Mouse (Mus musculus): ENCODE measurements around the gene Ddx20.

The Ddx20 gene

DNA sequence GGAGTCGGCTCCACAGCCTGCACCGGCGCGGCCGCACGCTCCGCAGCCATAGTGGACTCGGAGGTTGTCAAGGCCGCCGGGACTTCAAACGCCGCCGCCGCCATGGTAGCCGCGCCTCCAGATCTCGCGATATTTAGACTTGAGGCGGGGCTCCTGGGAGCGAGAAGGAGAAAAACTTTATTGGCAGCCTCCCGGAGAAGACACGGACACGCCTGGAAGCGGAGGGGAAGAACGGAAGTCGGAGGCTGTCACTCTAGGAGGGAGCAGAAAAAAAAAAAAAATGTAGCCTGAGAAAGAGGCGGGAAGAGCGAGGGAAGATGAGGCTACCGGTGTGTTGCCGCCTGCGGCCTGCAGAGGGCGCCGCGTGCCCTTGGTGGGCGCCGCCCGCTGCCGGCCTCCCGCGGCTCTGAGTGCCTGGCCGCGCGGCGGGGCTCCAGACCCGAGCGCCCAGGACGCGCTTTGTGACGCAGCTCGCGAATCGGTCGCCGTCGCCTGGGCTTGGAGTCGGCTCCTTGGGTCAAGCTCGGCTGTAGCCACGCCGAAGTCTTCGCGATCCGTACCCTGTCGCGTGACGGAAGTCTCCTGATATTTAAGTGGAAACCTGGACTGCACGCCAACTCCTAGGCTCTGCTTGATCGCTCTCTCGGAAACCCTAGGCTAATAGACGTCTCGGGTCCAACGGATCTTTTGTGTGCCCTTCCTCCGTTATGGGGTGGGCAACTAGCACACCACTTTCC, at the start of gene Ddx20:
Gene Ddx20 (minus strand): TSS at position 251 of the 737 bp plus-strand sequence.
- peak; percentile 93 for DNase-seq (ENCODE audit: low spot score)

DNA sequence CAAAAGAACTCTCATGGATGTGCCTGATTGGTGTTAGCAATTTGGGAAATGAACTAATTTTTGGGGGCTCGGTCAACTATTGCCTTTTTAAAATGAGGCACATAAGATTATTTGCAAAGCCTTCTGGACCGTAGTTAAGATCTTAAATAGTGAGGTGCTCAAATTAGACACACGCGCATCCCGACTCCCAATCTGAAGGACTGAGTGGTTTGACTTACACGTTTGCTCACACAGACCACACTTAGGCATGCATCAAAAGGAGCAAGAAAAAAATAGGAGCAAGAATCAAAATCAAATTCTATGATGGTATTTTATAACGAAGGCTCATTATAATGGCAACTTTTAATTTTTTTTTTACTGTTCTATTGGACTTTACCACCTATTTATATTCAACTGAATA, 49.7 kb upstream of the Ddx20 start:
- DNase-seq (ENCODE audit: low spot score) = no peak

DNA sequence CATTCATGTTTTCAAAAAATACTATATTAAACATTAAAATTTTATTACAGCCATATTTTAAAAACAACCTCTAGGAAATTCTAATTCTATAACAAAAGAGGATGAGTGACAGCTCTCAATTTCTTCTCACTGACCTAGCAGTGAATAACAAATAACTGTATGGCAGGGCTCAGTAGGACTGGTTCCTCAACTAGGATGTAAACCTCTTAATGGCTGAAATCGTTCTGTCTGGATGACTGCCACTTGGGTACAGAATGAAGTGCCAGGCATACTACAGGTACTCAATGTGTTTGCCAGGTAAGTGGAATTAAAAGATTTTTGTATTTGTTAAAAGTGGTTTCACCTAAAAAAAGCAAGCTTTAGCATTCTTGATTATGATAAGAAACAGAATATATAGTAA, 48.8 kb upstream of the Ddx20 start:
- no peak for DNase-seq (ENCODE audit: low spot score)

DNA sequence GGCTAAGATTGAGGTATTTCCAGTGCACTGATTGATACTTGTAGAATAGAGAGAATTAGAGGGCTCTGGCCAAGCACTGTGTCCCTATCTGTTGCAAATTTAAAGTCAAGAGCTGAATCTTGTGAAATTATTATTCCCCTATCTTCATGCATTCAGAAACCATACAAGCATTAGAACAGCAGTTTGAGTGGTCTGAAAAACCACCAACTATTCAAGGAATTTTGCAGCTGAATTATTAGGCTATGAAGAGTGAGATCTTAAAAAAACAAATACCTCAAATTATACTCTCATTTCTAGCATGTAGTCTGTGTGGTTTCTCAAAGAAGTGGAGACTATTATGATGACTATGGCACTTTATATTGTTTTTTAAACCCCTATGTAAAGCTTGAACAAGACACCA, 47.9 kb upstream of the Ddx20 start:
- no peak for DNase-seq (ENCODE audit: low spot score)

DNA sequence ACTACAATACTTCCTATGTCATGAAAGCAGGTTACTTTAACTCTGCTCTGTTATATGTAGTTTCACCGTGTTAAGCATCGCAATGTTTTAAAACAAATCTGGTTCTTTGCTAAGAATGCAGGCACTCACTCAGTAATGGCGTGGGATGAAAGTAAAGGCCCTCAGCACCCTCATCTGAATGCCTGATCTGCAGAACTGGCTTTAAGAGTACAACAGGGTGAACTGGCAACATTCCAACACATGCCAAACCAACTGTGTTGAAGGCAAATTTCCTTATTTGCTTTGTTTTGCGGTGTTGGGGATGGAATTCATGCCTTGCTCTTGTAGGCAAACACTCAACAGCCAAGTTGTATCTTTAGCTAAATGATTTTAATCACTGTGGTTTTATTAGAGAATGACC, 46.2 kb upstream of the Ddx20 start:
- no peak for DNase-seq (ENCODE audit: low spot score)

DNA sequence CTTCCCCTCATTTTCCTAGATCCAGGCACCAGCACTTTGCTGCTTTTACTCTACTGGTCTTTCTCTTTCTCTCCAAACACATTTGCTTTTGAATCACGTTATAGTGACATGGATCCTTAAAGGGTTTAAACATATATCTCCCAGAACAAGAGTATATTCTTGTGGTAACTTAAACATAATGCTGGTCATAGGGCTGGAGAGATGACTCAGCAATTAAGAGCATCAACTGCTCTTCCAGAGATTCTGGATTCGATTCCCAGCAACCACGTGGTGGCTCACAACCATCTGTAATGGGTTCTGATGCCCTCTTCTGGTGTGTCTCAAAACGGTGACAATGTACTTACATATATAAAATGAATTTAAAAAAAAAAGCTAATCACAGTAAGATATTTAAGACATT, 45.0 kb upstream of the Ddx20 start:
- no peak for DNase-seq (ENCODE audit: low spot score)

DNA sequence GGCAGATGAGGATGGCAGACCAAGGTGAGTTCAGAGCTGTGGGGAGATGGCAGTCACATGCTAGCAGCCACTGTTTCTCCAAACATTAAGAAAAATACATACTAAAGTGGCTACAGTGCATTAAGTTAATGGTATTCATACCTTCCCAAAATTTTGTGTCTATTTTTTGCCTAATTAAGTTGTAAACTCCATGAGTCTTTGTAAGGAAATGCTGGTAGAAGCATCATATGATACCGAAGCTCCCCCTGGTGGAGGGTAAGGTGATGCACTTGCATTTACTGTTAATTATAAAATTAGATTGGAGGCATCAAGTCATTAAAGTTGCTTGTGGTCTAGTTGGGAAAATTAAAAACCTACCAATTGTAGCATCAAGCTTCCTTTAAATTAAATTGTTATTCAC, 38.7 kb upstream of the Ddx20 start:
- DNase-seq (ENCODE audit: low spot score) = no peak

DNA sequence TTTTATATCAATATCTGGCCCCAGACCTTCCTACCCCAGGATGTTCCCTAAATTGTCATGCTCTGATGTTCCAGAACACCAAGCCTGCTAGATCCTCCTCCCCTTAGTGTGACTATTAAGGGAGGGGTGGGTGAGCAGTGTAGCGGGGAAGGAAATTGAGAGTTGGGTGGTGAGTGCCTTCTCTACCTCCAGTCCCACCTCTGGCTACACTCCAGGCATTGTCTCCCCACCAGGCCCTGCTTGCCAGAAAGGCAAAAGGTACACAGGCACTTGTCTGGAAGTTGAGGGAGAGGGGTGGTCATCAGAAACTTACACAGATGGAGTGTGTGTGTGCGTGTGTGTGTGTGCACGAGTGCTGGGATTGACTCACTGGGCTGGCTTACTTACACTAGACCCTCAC, 35.1 kb upstream of the Ddx20 start:
- DNase-seq (ENCODE audit: low spot score) = no peak

DNA sequence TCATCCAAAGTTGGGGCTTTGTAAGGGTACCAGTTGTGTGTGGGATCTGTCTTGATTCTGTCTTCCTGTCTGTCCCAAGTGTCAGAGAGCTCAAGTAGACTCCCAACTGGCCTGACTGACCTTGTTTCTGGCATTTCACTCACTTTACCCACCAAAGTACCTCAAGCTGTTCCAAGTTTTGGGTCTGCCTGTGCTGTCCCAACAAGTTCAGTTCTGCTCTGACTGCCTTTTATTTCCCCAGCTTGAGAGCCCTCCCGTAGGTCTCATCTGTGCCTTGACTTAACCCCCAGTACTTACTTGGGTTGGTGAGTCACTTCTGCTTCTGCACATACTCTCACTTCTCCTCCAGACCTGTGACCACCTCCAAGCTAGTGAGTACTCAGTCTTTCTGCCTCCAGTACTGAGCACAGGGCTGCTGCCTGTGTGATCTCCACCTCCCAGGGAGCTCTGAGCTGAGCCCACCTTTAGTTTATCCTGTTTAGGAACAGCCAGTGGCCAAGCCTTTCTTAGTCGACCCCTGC, 34.4 kb upstream of the Ddx20 start:
- no peak for DNase-seq (ENCODE audit: low spot score)

DNA sequence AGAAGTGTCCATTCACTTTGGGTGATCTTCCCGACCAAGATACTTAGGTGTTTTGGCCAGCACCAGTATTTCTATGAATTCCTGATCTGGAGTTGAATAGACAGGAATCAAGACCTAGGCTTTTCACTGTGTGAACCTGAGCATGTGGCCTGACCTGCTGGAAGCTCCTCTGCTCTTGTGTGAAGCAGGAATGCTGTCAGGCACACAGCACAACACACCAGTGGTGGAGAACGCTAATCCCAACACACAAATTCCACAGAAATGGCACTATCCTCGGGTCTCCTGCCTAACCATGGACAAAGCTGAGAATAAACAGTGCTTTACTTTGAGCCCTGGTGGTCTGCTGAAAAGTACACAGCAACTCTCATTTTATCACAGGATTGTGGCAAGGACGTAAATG, 33.1 kb upstream of the Ddx20 start:
- no peak for DNase-seq (ENCODE audit: low spot score)

DNA sequence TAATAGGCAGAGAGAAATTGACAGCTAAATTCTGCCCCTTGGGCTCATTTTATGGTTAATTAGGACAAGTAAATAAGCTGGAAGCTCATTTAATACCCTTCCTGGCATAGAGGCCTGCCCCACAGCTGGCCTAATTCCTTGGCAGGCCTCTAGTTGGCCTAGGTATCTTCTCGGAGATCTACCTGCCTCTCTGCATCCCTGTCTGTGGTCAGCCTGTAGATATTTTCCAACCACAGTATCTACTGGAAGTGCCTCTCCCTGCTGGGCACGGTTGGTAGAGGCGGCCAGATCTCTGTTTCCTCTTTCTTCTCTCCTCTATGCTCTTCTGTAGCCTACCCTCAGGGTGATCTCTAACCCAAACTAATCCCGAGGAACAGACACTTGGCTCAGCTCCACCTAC, 32.6 kb upstream of the Ddx20 start:
- no peak for DNase-seq (ENCODE audit: low spot score)

DNA sequence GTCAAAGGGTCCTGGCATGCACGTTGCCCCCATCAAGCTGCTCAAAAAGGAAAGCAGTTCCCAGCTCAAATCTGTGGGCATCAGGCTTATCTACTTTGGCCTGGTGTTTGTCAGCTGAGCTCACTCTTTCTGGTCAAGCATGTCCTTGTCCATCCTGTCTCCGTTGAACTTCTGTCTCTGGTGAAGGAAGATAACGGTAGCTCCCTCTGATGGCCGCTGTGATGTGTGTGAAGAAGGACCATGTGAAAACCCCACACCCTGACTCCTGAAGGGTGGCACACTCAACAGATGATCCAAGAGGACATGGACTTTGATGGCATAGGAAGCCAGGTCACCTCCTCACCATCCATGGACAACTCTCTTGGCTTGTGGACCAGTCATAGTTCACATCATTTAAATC, 31.4 kb upstream of the Ddx20 start:
- no peak for DNase-seq (ENCODE audit: low spot score)

DNA sequence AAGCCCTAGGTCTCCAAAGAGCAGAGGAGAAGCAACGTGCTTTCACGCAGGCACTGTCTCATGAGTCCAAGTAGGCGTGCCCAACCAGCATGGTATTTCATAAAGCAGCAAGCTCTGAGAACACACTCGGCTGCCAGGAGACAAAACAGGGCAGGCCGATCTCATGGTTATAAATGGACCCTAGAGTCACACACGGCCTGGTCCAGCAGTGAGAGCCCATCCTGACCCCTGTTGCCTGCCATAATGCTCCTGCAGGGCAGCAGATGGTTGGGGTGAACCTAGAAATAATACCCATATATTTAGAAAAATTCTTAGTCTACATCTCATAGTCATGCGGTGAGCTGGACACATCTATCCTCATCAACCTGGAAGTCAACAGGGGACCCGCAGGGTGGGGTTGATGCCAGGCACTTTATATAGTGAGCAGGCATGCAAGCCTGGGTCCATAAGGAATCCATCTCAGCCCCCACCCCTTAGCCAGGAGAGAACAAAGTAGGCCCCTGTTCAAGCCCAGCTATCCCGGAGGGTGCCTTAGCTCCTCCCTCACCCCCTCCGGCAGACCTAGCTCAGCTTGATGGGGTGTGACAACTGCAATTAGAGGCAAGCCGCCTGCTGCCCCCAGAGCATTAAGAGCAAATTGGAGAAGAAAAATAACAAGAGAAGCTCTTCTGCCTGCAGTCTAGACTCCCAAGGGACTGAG, 30.6 kb upstream of the Ddx20 start:
- no peak for DNase-seq (ENCODE audit: low spot score)

DNA sequence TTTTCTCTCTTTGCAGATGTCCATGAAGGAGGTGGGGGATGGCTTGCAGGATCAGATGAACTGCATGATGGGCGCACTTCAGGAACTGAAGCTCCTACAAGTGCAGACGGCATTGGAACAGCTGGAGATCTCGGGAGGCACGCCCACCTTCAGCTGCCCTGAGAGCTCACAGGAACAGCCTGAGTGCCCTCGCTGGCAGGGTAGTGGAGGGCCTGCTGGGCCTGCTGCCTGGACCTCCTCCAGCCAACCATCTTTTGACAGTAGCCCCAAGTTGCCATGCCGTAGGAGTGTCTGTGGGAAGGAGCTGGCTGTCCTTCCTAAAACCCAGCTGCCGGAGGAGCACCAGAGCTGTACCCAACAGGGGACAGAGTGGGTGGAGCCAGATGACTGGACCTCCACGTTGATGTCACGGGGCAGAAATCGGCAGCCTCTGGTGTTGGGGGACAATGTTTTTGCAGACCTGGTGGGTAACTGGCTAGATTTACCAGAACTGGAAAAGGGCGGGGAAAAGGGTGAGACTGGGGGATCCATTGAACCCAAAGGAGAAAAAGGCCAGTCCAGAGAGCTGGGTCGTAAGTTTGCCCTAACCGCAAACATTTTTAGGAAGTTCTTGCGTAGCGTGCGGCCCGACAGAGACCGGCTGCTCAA, 29.1 kb upstream of the Ddx20 start:
- no peak for DNase-seq (ENCODE audit: low spot score)

DNA sequence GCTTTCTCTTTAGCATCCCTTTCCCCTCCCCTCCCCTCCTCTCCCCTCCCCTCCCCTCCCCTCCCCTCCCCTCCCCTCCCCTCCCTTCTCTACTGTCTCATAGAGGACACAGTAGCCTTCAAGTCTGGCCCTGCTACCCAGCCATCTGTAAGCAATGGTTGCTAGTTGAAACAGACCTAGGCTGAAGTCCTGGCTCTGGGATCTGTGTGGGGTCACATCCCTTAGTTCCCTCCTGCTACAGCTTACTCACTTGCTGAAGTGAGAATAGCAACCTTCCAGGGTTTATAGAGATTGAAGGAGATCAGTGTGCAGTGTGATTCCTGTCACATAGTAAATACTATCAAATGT, 27.4 kb upstream of the Ddx20 start:
- no peak for DNase-seq (ENCODE audit: low spot score)

DNA sequence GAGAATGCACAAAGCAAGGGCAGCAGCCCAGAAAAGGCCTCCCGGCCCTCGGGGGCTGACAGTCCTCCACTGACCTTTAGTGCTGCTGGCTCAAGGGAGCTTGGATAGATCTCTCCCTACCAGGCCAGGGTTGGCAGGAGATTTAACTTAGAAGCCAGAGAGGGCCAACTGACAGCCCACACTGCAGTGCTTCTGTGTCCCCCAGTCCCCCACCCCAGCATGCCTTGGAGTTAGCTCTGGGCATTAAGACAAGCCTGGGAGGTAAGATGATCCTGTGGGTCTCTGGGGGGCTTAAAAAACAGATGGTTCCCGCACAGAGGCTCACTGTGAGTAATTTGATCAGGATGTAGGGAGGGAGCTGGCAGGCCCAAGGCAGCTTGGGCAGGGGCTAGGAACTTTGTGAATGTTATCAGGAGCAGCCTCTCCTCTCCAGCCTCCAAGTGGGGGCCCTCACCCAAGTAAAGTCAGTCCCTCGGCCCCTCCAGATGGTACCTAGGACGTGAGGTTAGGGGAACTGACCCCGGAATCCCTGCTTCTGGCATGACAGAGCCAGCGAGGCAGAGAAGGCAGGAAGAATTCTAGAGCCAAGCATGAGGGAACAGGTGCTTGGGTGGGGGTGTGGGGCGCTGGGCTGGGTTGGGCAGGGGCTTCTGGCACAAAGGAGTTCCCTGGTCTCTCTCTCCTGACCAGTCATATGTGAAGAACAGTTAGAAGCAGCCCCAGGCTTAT, 26.9 kb upstream of the Ddx20 start:
- no peak for DNase-seq (ENCODE audit: low spot score)

DNA sequence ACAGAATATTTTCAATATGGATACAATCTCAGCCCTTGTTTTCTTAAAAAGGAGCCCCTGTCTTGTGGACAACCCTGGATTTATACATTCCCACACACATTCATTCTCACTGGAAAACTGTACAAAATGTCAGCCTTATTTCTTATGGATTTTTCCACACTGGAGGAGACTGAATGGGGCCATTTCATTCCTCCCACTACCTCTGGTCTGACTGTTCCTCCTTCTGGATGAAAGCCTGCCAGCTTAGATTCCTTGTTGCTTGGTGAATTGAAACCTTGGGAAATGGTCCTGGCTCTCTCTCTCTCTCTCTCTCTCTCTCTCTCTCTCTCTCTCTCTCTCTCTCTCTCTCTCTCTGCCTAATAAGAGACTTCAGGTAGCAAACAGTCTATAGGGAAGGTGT, 25.5 kb upstream of the Ddx20 start:
- DNase-seq (ENCODE audit: low spot score) = no peak

DNA sequence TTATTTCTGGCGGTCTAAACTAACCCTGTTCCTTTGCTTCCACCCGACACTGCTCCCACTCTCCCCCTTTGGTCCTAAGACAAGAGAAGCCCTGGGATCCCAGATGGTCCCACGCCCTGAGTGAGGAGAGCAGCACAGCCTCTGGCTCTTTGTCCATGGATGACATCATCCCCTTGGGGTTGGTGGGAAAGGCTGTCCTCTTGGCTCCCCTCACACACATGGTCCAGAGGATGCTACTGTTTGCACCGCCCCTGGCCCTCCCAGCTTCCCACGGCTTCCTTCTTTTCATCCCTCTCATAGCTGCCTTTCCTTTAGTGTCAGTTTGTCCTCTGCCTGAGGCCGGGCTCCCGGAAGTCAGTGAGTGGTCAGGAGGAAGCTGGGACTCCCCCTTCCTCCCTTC, 24.4 kb upstream of the Ddx20 start:
- DNase-seq (ENCODE audit: low spot score) = no peak

DNA sequence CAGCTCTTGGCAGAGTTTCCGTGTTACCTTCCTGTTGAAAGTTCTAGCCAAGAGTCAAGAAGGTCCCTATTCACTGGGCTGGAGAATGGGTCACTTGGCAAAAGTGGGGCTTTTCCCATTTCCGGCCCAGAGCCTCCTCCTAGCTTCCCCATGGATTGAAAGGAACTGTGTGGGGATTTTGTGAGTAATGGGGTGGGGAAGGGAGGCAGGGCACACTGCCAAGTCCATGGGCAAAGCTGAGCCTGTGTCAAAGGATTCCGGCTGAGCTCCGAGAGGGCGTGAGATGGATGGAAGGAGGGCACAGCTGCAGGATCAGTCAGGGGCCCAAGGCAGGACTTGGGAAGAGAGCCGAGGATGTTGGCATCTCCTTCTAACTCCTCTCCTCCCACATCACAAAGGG, 22.9 kb upstream of the Ddx20 start:
- no peak for DNase-seq (ENCODE audit: low spot score)

DNA sequence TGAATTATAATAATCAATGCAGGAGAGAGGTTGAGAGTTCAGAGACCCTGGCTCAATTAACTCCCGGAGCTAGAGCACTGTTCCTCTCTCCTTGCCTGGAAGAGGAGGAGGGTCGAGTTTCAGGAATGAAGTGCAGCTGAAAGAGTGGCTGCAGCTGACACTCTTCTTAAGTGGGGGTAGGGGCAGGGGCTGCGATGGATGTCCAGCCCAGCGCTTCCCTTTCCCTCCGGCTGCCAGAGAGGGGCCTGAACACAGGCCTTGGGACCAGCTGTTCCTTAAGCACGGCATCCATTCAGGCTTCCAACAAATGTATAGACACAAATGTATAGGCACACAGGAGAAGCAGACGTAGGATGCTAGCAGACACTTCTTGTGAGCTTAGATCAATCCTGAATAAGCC, 20.2 kb upstream of the Ddx20 start:
- DNase-seq (ENCODE audit: low spot score) = no peak

DNA sequence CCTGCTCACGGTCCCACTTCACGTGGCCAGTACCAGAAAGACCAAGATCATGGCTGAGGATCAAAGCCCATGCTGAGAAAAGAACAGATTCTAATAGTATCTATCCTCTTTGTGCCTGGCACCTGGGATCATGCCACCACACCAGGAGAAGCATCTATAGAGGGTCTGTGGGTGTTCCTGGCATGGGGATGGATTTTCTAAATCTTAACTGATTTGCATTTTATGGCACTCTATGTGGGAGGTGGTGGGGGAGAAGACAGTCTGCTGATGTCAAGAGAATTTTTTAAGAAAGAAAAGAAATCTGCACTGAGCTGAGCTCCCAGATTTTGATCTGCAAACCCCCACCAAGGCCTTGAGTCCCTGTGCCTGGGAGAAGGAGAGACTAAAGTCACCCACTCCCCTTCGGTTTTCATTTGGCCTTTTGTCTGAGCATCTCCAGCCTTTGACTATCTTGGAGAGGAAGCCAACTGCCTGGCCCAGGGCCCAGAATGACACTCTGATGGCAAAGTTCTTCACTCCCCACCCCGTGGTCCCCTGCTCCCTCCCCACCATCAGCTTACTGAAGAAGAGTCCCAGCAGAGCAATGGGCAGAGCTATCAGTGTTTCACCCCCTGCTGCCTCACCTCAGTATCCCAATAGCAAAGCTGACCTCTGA, 19.1 kb upstream of the Ddx20 start:
- peak; percentile 80 for DNase-seq (ENCODE audit: low spot score)

DNA sequence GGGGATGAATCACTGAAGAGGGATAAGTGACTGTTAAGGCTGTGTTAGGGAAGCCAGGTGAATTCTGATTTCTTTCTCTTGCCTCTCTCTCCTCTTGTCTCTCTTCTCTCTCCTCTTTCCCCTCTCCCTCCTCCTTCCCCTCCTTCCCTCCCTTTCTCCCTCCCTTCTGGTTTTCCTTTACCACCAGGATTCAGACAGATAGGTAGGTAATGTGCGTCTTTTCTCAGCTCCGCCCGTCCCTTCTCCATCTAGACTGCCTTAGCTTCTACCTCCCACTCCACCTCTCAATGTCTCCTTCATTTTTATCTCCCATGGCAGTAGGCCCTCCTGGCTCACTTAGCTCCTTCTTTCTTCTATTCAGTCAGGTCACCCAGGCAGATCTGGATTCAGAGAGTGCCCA, 18.2 kb upstream of the Ddx20 start:
- DNase-seq (ENCODE audit: low spot score) = no peak
